Mouse (Mus musculus) forebrain, embryonic 11.5 days (tissue): ENCODE data around the gene Hivep3. TPM values are rescaled to one million over a fixed set of nuclear protein-coding genes. Genes with fewer than 3 reads are reported as not detected.

ENCODE experiments used
- ATAC-seq: fragments of 200-750 bp; cut with Nextera tagmentation; replicated peaks from 2 replicates; pipeline ENCODE4 v1.8.0; 2017; ENCODE audit warnings: moderate TSS enrichment; ENCODE audit not compliant: low FRiP score
- DNase-seq: peaks from one replicate; pipeline ENCODE4 v3.0.0-alpha.2; 2017; ENCODE audit warnings: low spot score
- H3K27ac ChIP-seq: fragments of 300-500 bp; sonication (generic); 2 replicates; pipeline ENCODE4 v1.5.1; 2014; ENCODE audit warnings: low read depth, low read length
- H3K27me3 ChIP-seq: fragments of 300-500 bp; sonication (generic); 2 replicates; pipeline ENCODE4 v1.6.1; 2014; ENCODE audit warnings: mild to moderate bottlenecking, low read length, mixed read lengths; ENCODE audit not compliant: control insufficient read depth, insufficient read depth
- H3K36me3 ChIP-seq: fragments of 300-500 bp; sonication (generic); 2 replicates; pipeline ENCODE4 v1.6.1; 2014; ENCODE audit warnings: mild to moderate bottlenecking, low read length, moderate library complexity, mixed read lengths; ENCODE audit not compliant: control insufficient read depth, insufficient read depth
- H3K4me1 ChIP-seq: fragments of 300-500 bp; sonication (generic); replicated peaks from 2 replicates; pipeline ENCODE4 v1.6.1; 2014; ENCODE audit warnings: low read length, mixed read lengths; ENCODE audit not compliant: control insufficient read depth, insufficient read depth
- H3K4me2 ChIP-seq: fragments of 300-500 bp; sonication (generic); 2 replicates; pipeline ENCODE4 v1.6.1; 2014; ENCODE audit warnings: low read depth, mild to moderate bottlenecking, low read length, moderate library complexity, mixed read lengths; ENCODE audit not compliant: severe bottlenecking
- H3K4me3 ChIP-seq: fragments of 300-500 bp; sonication (generic); 2 replicates; pipeline ENCODE4 v1.5.1; 2014; ENCODE audit warnings: low read depth, low read length
- H3K9ac ChIP-seq: fragments of 300-500 bp; sonication (generic); 2 replicates; pipeline ENCODE4 v1.6.1; 2014; ENCODE audit warnings: low read length
- H3K9me3 ChIP-seq: fragments of 300-500 bp; sonication (generic); 2 replicates; pipeline ENCODE4 v1.6.1; 2016; ENCODE audit warnings: low read length, mixed read lengths; ENCODE audit not compliant: control insufficient read depth
- WGBS: fragments of 180-500 bp; shearing (Covaris S2); extraction: QIAGEN DNeasy Blood & Tissue Kit; methylation state at CpG from one replicate; pipeline ENCODE4 v1.1.7; 2014; 5-methylcytosine and 5-hydroxymethylcytosine counted together
- polyA plus RNA-seq: library from polyadenylated mRNA; unstranded; fragments of >200 nt; fragmentation: Nextera tagmentation; extraction: Ambion mirVana; gene quantifications from 2 replicates; pipeline ENCODE4 v1.2.1, GENCODE M21; 2014

Gene Hivep3
- polyA plus RNA-seq, 1 experiment from 2014 or later: 2.2 TPM

DNA sequence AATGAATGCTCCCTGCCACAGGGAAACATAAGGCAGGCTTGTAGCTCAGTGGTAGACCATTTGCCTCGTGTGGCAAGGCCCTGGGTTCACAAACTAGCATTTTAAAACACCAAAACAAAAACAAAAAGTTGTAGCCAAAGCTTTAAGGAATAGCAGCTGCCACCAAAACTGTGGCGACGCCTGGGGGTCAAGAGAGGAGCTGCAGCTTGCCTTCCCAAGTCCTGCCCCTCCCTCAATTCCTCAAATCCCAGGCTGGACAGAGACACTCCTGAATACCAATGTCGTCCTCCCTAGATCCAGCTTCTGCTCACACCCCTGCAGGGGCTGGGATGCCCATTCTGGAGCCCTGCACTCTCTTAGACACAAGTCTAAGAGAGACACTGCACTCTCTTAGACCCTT lies 453.4 kb downstream of the Hivep3 start:
- H3K9ac ChIP-seq: no peak overlapping the region
- no peaks in the 10 kb centered on the region for H3K27me3 ChIP-seq
- H3K27ac ChIP-seq: no peak overlapping the region
- DNase-seq: peak; percentile 59
- H3K4me2 ChIP-seq: no peak overlapping the region
- peaks cover 3% of the 10 kb centered on the region; the same call in 1 of the 2 replicates for H3K4me1 ChIP-seq
- no peak for ATAC-seq
- 9% methylated on average over 4 of the region's 4 CpGs for WGBS
- H3K9me3 ChIP-seq: no peaks in the 10 kb centered on the region
- H3K36me3 ChIP-seq: no peaks in the 10 kb centered on the region
- H3K4me3 ChIP-seq: no peak overlapping the region

Other genes starting within 250 kb of the Hivep3 start
- gene Rimkla, start 241.2 kb upstream of the Hivep3 start, polyA plus RNA-seq: 5.2 and 5.6 TPM in 2 replicates
- gene Foxj3, start 196.8 kb upstream of the Hivep3 start, polyA plus RNA-seq: 27.9 and 30.9 TPM in 2 replicates
- gene Frg2f1, start 194.3 kb upstream of the Hivep3 start, polyA plus RNA-seq: 3.4 TPM in 2 replicates
- gene Guca2a, start 96.1 kb upstream of the Hivep3 start, polyA plus RNA-seq: not detected in 2 replicates
- gene Guca2b, start 74.8 kb upstream of the Hivep3 start, polyA plus RNA-seq: not detected in 2 replicates